Mouse (Mus musculus): ENCODE measurements at regions not wholly inside any gene's neighbourhood (a gene's known extent, or its start where the extent isn't known, plus 50 kb on each side); places are given as distances from the start of the nearest gene placed in this dataset.
A peak's percentile ranks its signal among the peaks of the same experiment; 100 is the strongest.

DNA sequence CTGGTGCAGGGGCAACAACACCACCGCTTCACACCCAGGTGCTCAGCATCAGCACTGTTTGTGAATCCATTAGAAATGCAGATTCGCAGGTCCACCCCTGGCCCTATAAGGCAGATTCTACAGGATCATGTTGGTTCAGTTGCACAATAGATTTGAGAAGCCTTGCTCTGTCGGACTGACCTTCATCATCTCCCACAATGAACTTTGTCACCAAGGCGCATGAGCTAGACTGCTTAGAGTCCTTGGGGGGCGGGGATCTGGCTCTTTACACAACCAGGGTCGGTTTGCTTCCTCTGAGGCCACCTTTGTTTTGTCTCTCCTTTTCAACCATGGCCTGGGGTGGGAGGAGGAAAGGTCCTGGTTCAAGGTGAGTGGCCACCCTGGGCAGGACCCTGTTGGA, 209.7 kb downstream of the Igsf11 start:
- no peak for DNase-seq (ENCODE audit: low spot score in 2 of 2)

DNA sequence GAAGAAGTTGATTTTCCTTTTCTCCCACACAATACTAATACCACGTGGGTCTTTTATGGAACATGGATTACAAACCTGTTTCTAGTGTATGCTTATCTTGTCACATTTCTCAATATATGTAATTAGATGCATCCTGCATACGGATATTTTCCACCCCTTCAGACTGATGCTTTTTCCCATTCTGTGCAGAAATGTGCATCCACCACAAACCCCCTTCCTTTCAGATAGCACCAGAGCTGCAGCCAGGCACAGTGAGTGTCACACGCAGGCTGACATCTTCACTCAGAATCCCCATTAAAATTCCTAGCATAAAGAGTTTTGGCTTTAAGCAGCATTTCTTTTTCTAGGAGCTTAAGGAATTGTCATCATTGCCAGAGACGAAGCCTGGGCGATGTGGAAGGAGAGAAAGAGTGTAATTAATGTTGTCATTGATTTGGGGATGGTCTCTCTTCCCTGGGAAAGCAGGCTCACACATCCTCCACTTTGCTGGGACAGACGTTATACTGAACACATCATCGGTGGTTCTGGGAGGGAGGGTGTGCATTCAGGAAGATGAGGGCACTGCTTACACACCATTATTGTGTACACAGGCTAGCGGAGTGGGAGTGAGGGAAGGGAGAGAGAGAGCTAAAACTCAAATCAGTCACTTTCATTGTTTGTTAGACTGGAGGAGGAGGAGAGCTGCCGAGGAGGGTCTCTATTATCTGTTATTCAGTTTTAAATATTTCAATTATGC, 211.1 kb downstream of the Igsf11 start:
- DNase-seq (ENCODE audit: low spot score in 2 of 2) = no peak

DNA sequence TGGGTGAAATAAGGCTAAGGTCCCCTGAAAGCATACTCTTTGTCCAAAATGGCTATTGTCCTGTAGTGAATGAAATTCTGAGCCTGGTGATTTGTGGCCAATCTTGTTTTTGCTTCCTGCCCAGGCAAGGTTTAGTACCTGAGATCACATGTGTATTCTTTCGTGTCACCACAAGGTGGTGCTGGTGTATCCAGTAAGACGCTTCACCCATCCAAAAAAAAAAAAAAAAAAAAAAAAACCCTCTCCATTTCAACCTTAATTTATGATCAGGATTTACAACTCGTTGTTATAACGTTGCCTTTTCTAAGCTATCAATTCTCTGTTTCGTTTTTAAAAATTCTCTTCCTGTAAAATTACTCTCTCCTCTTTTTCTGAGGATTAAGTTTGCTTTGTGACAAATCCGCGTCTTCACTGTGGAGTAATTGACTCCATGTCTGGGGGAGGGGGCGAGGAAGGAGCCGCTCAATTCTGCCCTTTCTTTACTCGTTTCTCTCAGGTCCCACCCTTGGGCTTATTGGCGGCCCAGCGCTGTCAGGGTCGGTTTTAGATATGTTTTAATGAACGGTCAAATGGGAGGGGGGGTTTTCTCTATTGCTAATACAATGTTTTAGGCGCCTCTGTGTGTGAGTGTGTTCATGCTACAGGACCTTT, 217.0 kb downstream of the Igsf11 start:
- peak in 1 of 2 experiments; percentile 57 for DNase-seq (ENCODE audit: low spot score in 2 of 2)

DNA sequence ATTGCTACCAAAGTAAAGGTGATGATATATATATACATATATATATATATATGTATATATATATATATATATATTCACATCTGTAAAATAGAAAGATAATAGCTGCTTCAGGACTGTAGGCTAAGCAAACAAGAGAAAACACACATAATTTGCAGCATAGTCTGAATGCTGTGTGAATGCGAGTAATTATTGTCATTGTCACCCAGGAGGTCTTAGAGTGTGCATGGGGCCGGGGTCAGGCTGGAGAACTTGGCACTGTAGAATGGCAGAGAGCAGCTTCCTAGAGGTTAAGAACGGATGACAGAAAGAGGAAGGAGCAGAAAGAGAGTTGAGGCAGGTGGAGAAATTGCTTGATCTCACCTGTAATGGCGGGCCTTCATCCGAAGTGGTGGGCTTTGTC, 217.6 kb downstream of the Igsf11 start:
- no peak for DNase-seq (ENCODE audit: low spot score in 2 of 2)

DNA sequence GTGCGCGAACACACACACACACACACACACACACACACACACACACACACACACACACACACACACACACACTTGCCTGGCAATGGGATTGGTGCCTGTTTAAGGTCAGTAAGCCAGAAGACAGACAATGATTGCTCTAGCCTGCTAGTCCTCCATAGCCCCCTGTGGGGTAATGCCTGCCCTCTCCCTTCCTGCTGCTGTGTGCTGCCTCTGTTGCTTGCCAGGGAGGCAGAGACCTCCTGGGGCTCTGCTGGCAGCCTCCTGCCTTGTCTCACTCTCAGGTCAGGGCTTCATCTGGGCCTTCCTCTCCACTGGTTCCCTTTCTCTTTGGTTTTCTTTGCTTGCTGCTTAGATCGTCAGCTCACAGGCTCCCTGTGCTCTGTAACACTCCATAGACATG, 225.6 kb downstream of the Igsf11 start:
- DNase-seq (ENCODE audit: low spot score in 2 of 2) = no peak

DNA sequence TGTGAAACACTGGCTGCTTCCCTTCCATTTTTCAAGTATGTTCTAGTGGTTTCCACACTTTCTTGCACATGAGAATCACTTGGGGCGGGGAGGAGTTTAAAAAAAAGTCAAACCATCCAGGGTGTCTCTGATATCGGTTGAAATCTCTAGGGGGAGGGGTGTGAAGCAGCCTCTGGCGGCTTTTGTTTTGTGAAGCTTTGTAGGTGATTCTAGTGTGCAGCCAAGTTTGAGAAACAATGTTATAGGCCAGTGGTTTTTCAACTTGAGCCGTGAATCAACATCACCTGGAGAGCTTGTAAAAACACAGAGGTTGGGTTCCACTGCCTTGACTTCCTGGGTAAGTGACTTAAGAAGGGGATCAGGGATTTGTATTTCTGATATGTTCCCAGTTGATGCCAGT, 227.3 kb downstream of the Igsf11 start:
- DNase-seq (ENCODE audit: low spot score in 2 of 2) = no peak

DNA sequence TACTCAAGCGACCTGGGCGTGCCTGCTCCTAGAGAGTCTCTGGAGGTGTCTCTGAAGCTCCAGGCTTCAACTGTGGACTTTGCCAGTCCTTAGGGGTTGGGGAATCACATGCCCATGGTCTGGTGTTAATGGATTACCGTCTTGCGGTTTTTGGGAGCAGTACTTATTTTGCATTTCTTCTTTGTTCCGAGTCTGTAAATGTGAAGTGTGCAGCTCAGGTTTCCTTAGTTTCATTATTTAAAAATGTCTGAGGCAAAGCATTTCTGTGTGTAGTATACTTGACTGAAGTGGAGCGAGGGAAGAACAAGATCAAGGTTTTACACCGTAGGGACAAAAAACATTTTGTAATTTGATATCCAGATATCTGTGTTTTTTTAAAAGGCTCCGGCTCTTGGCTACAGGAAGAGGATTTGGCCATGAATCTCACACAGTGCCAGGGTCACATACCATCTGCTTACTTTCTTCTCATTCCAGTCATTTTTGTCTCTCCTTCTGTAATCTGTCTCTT, 231.0 kb downstream of the Igsf11 start:
- no peak for DNase-seq (ENCODE audit: low spot score in 2 of 2)

DNA sequence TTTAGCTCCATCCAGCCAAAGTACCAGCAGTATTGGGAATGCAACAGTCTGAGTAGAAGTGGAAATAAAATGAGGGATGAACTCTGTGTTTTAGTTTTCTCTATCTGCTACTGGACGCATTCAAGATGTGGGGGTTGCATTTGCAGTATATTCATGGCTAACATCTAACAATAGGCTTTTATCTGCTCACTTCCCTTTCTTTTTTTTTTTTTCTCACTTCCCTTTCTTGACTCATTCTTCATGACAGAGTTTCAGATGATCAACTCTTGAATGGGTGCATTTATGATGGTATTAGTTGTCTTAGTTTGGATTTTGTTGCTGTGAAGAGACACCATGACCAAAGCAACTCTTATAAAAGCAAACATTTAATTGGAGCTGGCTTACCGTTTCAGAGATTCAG, 240.0 kb downstream of the Igsf11 start:
- DNase-seq (ENCODE audit: low spot score in 2 of 2) = no peak

DNA sequence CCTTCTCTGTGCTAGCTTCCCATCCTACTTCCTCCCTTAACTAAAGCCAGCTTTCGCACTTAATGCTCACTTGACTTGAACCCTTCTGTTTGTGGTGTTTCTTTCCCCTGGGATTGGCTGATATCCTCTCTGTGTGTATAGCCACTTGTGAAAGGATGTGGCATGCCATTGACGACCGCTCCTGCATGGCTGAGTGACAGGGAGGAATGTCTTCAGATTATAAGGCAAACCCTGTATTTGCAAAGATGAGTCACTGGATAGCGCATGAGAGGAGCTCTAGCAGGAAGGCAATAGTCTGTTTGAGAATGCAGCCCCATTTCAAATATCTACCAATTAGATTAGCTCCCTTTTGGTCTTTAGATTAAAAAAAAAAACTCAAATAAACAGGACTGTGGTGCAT, 243.3 kb downstream of the Igsf11 start:
- no peak for DNase-seq (ENCODE audit: low spot score in 2 of 2)

DNA sequence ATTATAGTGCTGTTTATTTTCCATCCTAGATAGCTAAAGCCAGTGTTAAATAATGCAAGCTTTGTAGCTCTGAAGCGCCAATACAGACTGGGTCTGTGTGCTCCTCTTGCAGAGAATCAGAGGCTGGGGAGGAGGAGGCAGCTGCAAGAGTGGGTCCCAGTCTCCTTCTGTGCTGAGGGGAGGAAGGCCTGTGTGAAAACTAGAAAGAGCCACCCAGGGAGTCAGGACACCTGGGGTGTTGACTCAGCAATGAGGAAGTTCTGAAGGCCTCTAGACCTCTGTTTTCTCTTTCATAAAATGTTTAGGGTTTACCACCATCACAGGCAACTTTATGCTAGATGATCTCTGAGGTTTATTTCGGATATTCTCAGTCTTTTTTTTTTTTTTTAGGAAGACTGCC, 254.7 kb downstream of the Igsf11 start:
- no peak for DNase-seq (ENCODE audit: low spot score in 2 of 2)

DNA sequence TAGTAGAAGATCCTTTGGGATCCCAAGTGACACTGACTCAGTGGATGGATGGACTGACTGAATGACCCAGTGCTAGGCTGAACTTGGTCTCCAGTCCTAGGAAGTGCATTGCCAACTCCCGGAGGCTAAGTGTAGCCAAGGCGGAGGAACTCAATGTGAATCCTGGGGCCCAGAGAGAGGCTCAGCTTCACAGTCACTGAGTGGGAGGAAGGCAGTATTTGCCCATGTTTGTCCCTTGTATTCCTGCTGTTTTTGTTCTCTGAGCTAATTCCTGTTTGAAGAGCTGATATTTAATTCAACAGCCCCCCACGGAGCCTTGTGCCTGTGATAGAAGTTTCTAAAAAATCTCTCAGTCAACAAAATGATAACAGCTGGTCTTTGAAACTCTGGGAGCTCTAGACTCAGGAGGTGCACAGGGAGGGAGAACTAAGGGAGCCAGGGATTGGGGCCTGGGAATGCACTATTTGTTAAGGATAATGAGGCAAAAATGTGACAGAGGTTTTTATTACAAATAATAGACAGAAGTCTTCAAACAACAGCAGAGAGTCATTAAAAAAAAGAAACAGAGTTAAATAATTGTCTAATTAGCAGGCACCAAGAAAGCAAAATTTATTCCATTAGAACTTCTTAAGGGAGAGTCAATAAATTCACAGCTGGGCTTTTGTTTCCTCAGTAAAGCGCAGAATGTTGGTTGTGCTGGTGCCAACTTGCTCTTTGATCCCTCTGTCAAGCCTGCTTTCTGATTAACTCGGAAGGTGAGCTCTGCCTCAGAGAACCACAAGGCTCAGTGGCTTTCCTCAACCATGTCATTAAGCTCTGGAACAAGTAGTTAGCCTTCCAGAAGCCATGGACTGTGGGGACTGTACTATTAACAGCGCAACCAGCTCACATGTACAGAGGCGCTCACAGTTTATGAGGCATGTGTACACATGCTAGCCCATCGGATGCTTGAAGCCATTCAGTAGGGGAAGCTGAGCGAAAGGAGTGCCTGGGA, 259.2 kb downstream of the Igsf11 start:
- no peak for DNase-seq (ENCODE audit: low spot score in 2 of 2)

DNA sequence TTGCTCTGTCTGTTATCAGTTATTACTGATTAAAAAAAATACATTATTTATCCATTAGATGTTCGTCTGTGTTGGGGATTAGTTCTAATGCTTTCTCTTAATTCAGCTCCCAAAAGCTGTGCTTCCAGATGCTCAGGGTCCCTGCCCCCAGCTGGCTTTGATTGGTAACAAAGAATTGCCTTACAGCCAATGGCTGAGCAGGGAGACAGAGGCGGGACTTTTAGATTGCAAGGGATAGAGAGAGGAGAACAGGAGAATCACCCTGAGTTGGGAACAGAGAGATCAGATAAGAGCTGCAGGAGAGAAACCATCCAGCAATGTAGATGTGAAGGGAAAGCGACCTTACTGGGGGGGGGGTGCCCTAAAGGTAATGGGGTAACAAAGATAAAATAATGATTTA, 266.4 kb downstream of the Igsf11 start:
- no peak for DNase-seq (ENCODE audit: low spot score in 2 of 2)

DNA sequence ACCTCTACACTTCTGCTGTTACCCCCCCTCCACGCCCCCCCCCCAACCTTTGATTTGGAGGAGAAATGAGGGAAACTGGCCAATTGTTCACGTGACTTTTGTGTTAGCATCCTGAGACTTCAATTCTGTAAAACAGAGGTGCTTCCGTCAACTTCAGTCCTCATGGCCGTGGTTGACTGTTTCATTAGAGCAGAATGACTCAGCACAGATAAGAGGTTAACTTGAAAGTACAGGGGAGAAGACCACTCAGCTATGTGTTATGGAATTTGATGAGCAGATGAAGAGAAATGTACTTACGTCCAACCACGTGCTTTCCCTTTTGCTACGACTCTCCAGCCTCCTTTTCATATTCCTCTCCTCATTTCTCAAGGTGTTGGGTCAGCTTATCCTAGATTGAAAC, 267.3 kb downstream of the Igsf11 start:
- no peak for DNase-seq (ENCODE audit: low spot score in 2 of 2)

DNA sequence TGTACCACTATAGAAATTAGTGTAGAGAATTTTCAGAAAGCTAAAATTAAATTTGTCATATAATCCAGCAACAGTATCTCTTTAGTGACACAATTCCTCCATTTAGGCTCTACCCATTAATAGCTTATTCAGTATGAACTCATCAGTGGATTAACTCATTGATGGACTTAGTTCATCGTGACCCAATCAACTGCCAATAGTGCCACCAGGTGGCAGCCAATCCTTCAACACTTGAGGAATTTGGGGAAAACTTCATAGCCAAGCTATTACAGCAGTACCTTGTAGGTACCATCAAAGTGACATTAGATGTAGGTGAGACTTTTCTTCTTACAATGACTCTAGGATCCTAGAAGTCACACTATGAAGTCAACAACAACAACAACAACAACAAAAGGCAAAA, 270.2 kb downstream of the Igsf11 start:
- no peak for DNase-seq (ENCODE audit: low spot score in 2 of 2)

DNA sequence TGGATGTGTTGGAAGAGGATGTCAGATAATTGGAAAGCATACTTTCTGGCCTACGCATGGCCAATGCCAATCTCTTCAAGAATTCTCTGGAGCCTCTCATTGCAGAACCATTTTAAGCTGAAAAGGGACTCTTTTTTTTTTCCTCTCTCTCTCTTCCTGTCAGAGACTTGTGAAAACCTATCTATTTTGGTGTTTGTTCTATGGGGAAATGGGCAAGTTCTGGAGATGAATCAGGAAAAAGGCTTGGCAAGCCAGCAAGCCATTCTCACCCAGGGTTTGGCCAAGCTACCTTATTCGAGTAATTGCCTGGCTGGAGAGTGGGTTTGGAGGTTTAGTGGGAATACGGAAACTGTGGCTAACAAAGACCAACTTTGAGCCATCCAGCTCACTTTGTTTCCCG, 299.4 kb downstream of the Igsf11 start:
- no peak for DNase-seq (ENCODE audit: low spot score in 2 of 2)

DNA sequence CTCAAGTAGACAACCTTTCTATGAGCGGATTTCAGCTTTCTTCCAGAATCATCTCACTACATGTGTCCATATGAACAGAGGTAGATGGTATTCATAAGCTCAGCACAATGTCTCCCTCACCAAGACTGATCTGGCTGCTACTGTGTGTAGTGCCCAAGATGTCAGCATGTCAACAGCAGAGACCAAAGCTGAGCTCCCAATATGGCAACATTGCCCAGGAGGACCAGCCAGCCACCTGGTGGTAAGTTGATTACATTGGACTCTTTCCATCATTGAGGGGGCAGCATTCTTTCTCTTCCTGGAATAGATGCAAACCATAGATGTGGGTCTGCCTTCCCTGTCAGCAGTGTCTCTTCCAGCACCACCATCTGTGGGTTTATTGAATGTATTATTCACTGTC, 303.0 kb downstream of the Igsf11 start:
- no peak for DNase-seq (ENCODE audit: low spot score in 2 of 2)

DNA sequence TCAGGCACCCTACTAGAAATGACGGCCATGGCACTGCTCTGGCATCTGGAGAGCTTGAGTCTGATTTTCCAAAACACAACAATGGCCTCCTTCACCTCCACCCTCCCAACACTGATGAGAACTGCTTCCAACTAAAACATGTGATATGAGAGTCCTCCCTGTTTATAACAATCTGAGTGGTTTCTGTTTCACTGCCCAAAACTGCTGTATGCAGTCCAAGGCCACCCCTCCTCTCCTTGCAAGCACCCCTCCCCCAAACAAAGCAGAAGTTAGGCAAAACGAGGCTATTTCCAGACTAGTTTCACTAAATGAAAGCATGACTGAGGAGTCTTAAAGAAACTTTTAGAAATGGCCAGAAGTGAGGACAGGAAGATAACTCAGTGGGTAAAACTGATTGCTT, 304.4 kb downstream of the Igsf11 start:
- no peak for DNase-seq (ENCODE audit: low spot score in 2 of 2)

DNA sequence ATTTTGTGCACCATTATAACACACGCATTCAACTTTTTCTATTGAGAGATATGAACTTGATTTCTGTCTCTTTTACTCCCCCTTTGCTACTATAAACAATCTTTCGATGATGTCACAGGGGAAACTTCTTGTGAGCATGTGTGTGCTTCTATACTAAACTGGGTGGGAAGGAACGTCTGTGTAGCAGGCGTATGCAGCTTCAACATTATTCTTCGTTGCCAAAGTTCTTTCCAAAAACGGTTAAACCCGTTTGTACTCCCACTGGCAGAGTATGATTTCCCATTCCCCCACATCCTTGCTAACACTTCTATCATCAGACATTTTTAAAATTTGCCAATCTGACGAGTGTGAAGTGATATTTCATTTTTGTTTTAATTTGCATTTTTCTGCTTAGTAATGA, 331.1 kb downstream of the Igsf11 start:
- no peak for DNase-seq (ENCODE audit: low spot score in 2 of 2)

DNA sequence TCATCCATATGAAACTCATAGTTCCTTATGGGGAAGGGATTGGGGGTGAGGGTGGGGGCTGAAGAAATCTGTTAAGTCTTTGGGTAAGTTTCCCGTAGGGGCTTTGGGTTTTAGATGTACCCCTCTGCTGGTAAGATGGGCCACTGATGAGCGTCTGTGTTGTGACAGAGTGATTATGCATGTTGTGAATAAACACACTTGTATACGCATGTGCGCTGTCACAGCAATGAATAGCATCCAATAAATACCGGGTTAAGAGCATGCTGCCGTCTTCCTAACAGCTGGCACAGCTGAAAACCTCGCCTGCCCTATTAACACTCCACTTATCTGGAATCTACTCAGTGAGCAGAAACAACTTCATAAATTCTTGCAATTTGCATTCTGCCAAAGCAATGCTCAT, 337.0 kb downstream of the Igsf11 start:
- DNase-seq (ENCODE audit: low spot score in 2 of 2) = no peak

DNA sequence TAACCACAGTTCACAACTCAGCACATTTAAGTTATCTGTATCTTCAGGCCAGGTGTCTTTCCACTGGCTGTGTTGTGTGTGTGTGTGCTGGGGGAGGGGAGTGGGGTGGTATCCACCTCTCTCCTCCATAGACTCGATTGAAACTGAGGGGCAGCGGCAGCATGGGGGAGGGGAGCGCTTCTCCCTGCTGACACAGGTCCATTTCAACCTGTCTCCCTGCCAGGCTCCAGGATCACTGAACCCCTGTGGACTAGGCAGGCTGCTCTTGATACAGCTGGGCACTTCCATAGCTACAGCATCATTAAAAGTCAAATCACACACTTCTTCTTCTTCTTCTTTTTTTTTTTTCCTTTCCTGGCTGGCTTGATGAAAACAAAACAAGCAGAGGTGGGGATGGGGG, 338.0 kb downstream of the Igsf11 start:
- DNase-seq (ENCODE audit: low spot score in 2 of 2) = no peak

DNA sequence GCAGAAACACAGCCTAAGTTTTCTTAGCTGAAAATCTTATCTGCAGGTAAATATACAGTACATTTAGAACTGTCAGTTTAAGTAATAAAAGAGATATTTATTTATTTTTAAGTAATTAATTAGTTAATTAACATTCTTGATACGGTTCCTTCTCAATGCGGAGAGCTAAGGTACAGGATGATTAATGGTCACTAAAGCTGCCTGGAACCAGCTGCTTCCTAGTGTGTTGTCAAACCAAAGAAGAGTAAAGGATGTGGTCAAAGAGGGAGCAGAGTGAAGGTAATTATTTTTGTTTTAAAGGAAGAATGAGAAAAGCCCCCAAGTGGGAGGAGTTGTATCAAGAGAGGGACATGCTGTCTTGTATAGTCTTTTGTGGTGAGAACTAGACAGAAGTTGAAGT, 341.8 kb downstream of the Igsf11 start:
- no peak for DNase-seq (ENCODE audit: low spot score in 2 of 2)

DNA sequence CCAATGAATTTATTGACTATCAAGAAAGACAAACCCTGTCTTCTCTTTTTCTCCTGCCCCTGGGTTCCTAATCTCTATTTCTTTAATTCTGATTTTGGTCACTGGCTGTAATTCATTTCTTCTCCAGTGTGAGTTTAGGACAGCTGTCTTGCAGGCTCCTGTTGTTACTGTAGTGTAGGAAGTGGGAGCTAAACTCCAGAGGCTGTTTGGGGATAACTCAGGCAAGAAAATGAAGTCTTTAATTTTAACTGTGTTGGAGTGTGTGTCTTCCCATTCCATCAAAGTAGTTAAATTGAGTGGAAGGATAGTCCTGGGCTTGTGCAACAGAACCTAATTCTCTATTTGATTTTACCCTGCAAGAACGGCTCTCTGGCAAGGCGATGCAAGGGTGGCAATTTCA, 381.0 kb downstream of the Igsf11 start:
- DNase-seq (ENCODE audit: low spot score in 2 of 2) = no peak

Data from frontal cortex, postnatal 25 days (tissue).